Mouse (Mus musculus) hematopoietic multipotent progenitor cell, adult 10-12 weeks (in vitro differentiated cells): ENCODE data around the gene Shisa4. TPM values are rescaled to one million over a fixed set of nuclear protein-coding genes. Genes with fewer than 3 reads are reported as not detected.

Experiments
- polyA plus RNA-seq: library from polyadenylated mRNA; stranded (reverse); fragments of >175 nt; gene quantifications from 2 replicates; pipeline ENCODE4 v1.2.3, GENCODE M21; 2012; ENCODE audit warnings: low replicate concordance

Shisa4 gene
- 0.47 and 0.56 TPM in 2 replicates for polyA plus RNA-seq

DNA sequence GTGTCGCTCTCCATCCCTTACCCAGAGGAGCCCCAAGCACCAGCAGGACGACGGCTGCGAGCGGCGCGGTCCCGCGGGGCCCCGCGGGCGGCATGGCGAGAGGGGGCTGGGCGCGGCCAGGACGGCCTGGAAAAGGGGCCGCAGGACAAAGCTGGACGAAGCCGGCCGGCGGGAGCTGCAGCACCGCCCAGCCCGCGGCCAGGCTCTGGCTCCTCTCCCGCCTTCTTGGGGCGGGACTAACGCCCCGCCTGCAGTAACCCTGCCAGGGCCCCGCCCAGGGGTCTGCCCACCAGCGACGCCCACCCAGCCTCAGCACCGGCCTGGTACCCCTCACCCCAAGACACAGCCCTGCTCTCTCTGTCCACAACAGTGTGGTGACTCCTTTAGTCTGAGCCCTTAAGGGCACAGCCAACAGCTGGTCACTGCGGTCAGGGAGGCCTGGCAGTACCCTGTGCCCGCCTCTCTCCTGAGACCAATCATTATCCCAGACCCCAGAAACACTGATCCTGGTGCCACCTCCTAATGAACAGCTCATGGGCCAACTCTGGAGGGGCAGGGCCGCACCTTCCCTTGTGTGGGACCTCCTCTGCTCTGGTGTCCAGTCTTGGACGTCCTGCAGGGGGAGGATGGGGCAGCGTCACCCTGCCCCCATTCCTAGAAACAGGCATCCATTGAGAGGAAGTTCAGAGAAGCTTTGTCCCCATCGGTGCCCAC, at the start of gene Shisa4:
Gene Shisa4 (minus strand): TSS at position 370 of the 714 bp plus-strand sequence.

GRCm38 (mm10) chr1:135324571-135324970, 50.5 kb downstream of the Shisa4 start, which contains the start of gene Lmod1:
Lmod1 (plus strand) TSS chr1:135324807.

Other genes with a start within 250 kb of the Shisa4 start
- 63.6 and 82.9 TPM in 2 replicates for gene Ptpn7, start 242.5 kb downstream of the Shisa4 start, polyA plus RNA-seq
- 116 and 131 TPM in 2 replicates for gene Arl8a, start 228.4 kb downstream of the Shisa4 start, polyA plus RNA-seq
- not detected in 2 replicates for gene Gpr37l1, start 207.6 kb downstream of the Shisa4 start, polyA plus RNA-seq
- 0.06 TPM in 1 of 2 replicates, not detected in the other for gene Elf3, start 116.7 kb downstream of the Shisa4 start, polyA plus RNA-seq
- gene Rnpep, start 91.2 kb downstream of the Shisa4 start, polyA plus RNA-seq: 36.5 and 52.8 TPM in 2 replicates
- 1.4 and 2.3 TPM in 2 replicates for gene Timm17a, start 61.5 kb downstream of the Shisa4 start, polyA plus RNA-seq
- not detected in 2 replicates for gene Lmod1, start 50.4 kb downstream of the Shisa4 start, polyA plus RNA-seq
- gene Ipo9, start 55.3 kb upstream of the Shisa4 start, polyA plus RNA-seq: 10.3 and 12.4 TPM in 2 replicates
- gene Nav1, start 232.1 kb upstream of the Shisa4 start, polyA plus RNA-seq: 26.9 and 27.6 TPM in 2 replicates